Mouse (Mus musculus): Measurements from ENCODE around the gene Maml2.

The Maml2 gene

GRCm38 (mm10) chr9:13525075-13525474, 227.3 kb downstream of the Maml2 start:
- intact Hi-C loops (cut with DNase I): no loop called here

GRCm38 (mm10) chr9:13525561-13526255, 228.0 kb downstream of the Maml2 start:
- intact Hi-C loops (cut with DNase I): no loop called here

- intact Hi-C loops (cut with DNase I): no loop called here
Observed at GRCm38 (mm10) chr9:13530575-13530974, 232.8 kb downstream of the Maml2 start.

GRCm38 (mm10) chr9:13533076-13533707, 235.4 kb downstream of the Maml2 start:
- intact Hi-C loops (cut with DNase I): no loop called here

- intact Hi-C loops (cut with DNase I): no loop called here
Observed at GRCm38 (mm10) chr9:13535803-13536202, 238.0 kb downstream of the Maml2 start.

- intact Hi-C loops (cut with DNase I): no loop called here
Observed at GRCm38 (mm10) chr9:13536419-13537261, 238.9 kb downstream of the Maml2 start.

- intact Hi-C loops (cut with DNase I): no loop called here
Observed at GRCm38 (mm10) chr9:13538200-13538599, 240.4 kb downstream of the Maml2 start.

GRCm38 (mm10) chr9:13539535-13539934, 241.8 kb downstream of the Maml2 start:
- intact Hi-C loops (cut with DNase I): no loop called here

- intact Hi-C loops (cut with DNase I): no loop called here
Observed at GRCm38 (mm10) chr9:13540227-13540626, 242.5 kb downstream of the Maml2 start.

GRCm38 (mm10) chr9:13540781-13541180, 243.0 kb downstream of the Maml2 start:
- intact Hi-C loops (cut with DNase I): no loop called here

GRCm38 (mm10) chr9:13543167-13543566, 245.4 kb downstream of the Maml2 start:
- intact Hi-C loops (cut with DNase I): no loop called here

- intact Hi-C loops (cut with DNase I): no loop called here
Observed at GRCm38 (mm10) chr9:13544133-13544532, 246.4 kb downstream of the Maml2 start.

GRCm38 (mm10) chr9:13545726-13546125, 248.0 kb downstream of the Maml2 start:
- intact Hi-C loops (cut with DNase I): no loop called here

GRCm38 (mm10) chr9:13549911-13550310, 252.2 kb downstream of the Maml2 start:
- intact Hi-C loops (cut with DNase I): no loop called here

GRCm38 (mm10) chr9:13552380-13553052, 254.8 kb downstream of the Maml2 start:
- intact Hi-C loops (cut with DNase I): no loop called here

- intact Hi-C loops (cut with DNase I): no loop called here
Observed at GRCm38 (mm10) chr9:13554773-13555172, 257.0 kb downstream of the Maml2 start.

- intact Hi-C loops (cut with DNase I): no loop called here
Observed at GRCm38 (mm10) chr9:13555973-13556481, 258.3 kb downstream of the Maml2 start.

- intact Hi-C loops (cut with DNase I): no loop called here
Observed at GRCm38 (mm10) chr9:13556696-13557095, 258.9 kb downstream of the Maml2 start.

- intact Hi-C loops (cut with DNase I): no loop called here
Observed at GRCm38 (mm10) chr9:13558811-13559372, 261.1 kb downstream of the Maml2 start.

GRCm38 (mm10) chr9:13560651-13561050, 262.9 kb downstream of the Maml2 start:
- intact Hi-C loops (cut with DNase I): no loop called here

- intact Hi-C loops (cut with DNase I): no loop called here
Observed at GRCm38 (mm10) chr9:13561335-13561734, 263.6 kb downstream of the Maml2 start.
